Mouse (Mus musculus): ENCODE measurements around the gene Ppm1l.

GRCm38 (mm10) chr3:69531511-69531910 is 214.8 kb downstream of the Ppm1l start:
- TF ChIP-seq RAD21 (IDR thresholded peaks at IDR 0.05; ENCODE audit: low read depth, low read length) (no peak), USF2 (IDR thresholded peaks at IDR 0.05; ENCODE audit: borderline replicate concordance in 1 of 2, insufficient read depth in 1 of 2, low read depth in 1 of 2, low read length in 2 of 2) (no peak), EP300 (IDR thresholded peaks at IDR 0.05; ENCODE audit: low read depth in 1 of 2, low read length in 2 of 2) (no peak)
